Mouse (Mus musculus) thymus, postnatal 4 days (tissue): Measurements from ENCODE around the gene Izumo4.

Experiments
- DNase-seq: peaks from one replicate; pipeline ENCODE4 v3.0.0; 2021

Izumo4 gene

GRCm38 (mm10) chr10:80736731-80737130, 34.7 kb downstream of the Izumo4 start:
- no peak for DNase-seq

- DNase-seq = no peak
Measured at GRCm38 (mm10) chr10:80738657-80739056, 36.7 kb downstream of the Izumo4 start.

GRCm38 (mm10) chr10:80741146-80741545, 39.2 kb downstream of the Izumo4 start:
- no peak for DNase-seq

- no peak for DNase-seq
Measured at GRCm38 (mm10) chr10:80741634-80742179, 39.7 kb downstream of the Izumo4 start.

GRCm38 (mm10) chr10:80742180-80742978, 40.4 kb downstream of the Izumo4 start, which contains the start of gene Ap3d1:
Ap3d1 (minus strand) TSS chr10:80742264.
- peak; percentile 98 for DNase-seq

- peak; percentile 30 for DNase-seq
Measured at GRCm38 (mm10) chr10:80744262-80744661, 42.3 kb downstream of the Izumo4 start.

- DNase-seq = peak; percentile 87
Measured at GRCm38 (mm10) chr10:80747410-80747809, 45.4 kb downstream of the Izumo4 start.

GRCm38 (mm10) chr10:80748609-80749008, 46.6 kb downstream of the Izumo4 start:
- peak; percentile 68 for DNase-seq

- DNase-seq = peak; percentile 44
Measured at GRCm38 (mm10) chr10:80751188-80751832, 49.3 kb downstream of the Izumo4 start.

GRCm38 (mm10) chr10:80752079-80752625, 50.2 kb downstream of the Izumo4 start:
- peak; percentile 89 for DNase-seq

GRCm38 (mm10) chr10:80754594-80755290, 52.8 kb downstream of the Izumo4 start, which contains the start of gene Dot1l:
Dot1l (plus strand) TSS chr10:80755206.
- peak; percentile 100 for DNase-seq
